Mouse (Mus musculus) MEL (cell line): Measurements from ENCODE around the gene Spata17. TPM values are rescaled to one million over a fixed set of nuclear protein-coding genes. Genes with fewer than 3 reads are reported as not detected.

Experiments
- DNase-seq: peaks from one replicate; pipeline ENCODE4 v3.0.0; 2011; ENCODE audit warnings: low read depth, low spot score
- H3K27ac ChIP-seq: 2 replicates; pipeline ENCODE4 v1.5.1; 2012; ENCODE audit warnings: low read depth, mild to moderate bottlenecking, control low read depth, low read length, moderate library complexity; ENCODE audit not compliant: control insufficient read depth
- H3K27me3 ChIP-seq, 2 experiments: fragments of 150-350 bp in 1 of 2; sonication (generic) in 1 of 2; 2 replicates each; pipeline ENCODE4 v1.6.1; 2012; ENCODE audit warnings: low read length in 2 of 2, mild to moderate bottlenecking in 2 of 2, improper control_type of control experiment in 1 of 2, moderate library complexity in 1 of 2; ENCODE audit not compliant: insufficient read depth in 2 of 2, control insufficient read depth in 1 of 2
- H3K36me3 ChIP-seq, 2 experiments: 2 replicates each; pipeline ENCODE4 v1.6.1; 2012 to 2014; ENCODE audit warnings: low read length in 2 of 2, improper control_type of control experiment in 1 of 2, inconsistent platforms in 1 of 2, mild to moderate bottlenecking in 1 of 2; ENCODE audit not compliant: insufficient read depth in 2 of 2, control insufficient read depth in 1 of 2
- H3K4me1 ChIP-seq, 2 experiments: fragments of 150-350 bp in 1 of 2; sonication (generic) in 1 of 2; 2 replicates each; pipeline ENCODE4 v1.6.1; 2012; ENCODE audit warnings: low read length in 2 of 2, improper control_type of control experiment in 1 of 2, mild to moderate bottlenecking in 1 of 2; ENCODE audit not compliant: insufficient read depth in 2 of 2, control insufficient read depth in 1 of 2
- H3K4me3 ChIP-seq, 2 experiments: fragments of 150-350 bp in 1 of 2; sonication (generic) in 1 of 2; 2 replicates each; pipeline ENCODE4 v1.5.1; 2012; ENCODE audit warnings: low read depth in 2 of 2, low read length in 2 of 2, mild to moderate bottlenecking in 2 of 2, moderate library complexity in 2 of 2, control low read depth in 1 of 2, improper control_type of control experiment in 1 of 2; ENCODE audit not compliant: control insufficient read depth in 1 of 2, insufficient read depth in 1 of 2
- H3K79me2 ChIP-seq: 2 replicates; pipeline ENCODE4 v1.6.1; 2012; ENCODE audit warnings: mild to moderate bottlenecking, low read length, moderate library complexity; ENCODE audit not compliant: control insufficient read depth, poor library complexity, insufficient read depth
- H3K9ac ChIP-seq: 2 replicates; pipeline ENCODE4 v1.6.1; 2012; ENCODE audit warnings: low read depth, mild to moderate bottlenecking, control low read depth, low read length, moderate library complexity; ENCODE audit not compliant: control insufficient read depth, poor library complexity, severe bottlenecking
- H3K9me3 ChIP-seq: fragments of 150-350 bp; sonication (generic); replicated peaks from 2 replicates; pipeline ENCODE4 v1.6.1; 2012; ENCODE audit warnings: mild to moderate bottlenecking, low read length, improper control_type of control experiment, moderate library complexity; ENCODE audit not compliant: insufficient read depth
- BHLHE40 ChIP-seq: IDR thresholded peaks from 2 replicates; pipeline ENCODE4 v1.6.1; 2012; ENCODE audit warnings: low read depth, mild to moderate bottlenecking, inconsistent platforms, low read length, improper control_type of control experiment, borderline replicate concordance
- CHD1 ChIP-seq: IDR thresholded peaks from 2 replicates; pipeline ENCODE4 v1.6.1; 2012; ENCODE audit warnings: low read depth, mild to moderate bottlenecking, inconsistent platforms, low read length, improper control_type of control experiment
- CHD2 ChIP-seq: IDR thresholded peaks from 2 replicates; pipeline ENCODE4 v1.6.1; 2011; ENCODE audit warnings: low read length, improper control_type of control experiment
- CTCF ChIP-seq, 3 experiments: IDR thresholded peaks in 2 of 3; conservative IDR thresholded peaks in 1 of 3; 2 replicates each; pipeline ENCODE4 v1.5.1; 2011 to 2012; ENCODE audit warnings: low read length in 3 of 3, low read depth in 2 of 3, mild to moderate bottlenecking in 2 of 3, improper control_type of control experiment in 1 of 3, inconsistent platforms in 1 of 3, mixed read lengths in 1 of 3, moderate library complexity in 1 of 3; ENCODE audit not compliant: control insufficient read depth in 1 of 3, insufficient read depth in 1 of 3, poor library complexity in 1 of 3, severe bottlenecking in 1 of 3
- ELF1 ChIP-seq: IDR thresholded peaks from 2 replicates; pipeline ENCODE4 v1.6.1; 2014; ENCODE audit warnings: low read depth, mild to moderate bottlenecking, inconsistent platforms, low read length, improper control_type of control experiment, moderate library complexity
- ETS1 ChIP-seq: IDR thresholded peaks from 2 replicates; pipeline ENCODE4 v1.6.1; 2012; ENCODE audit warnings: low read depth, mild to moderate bottlenecking, inconsistent platforms, low read length, improper control_type of control experiment, moderate library complexity
- GABPA ChIP-seq: IDR thresholded peaks from 2 replicates; pipeline ENCODE4 v1.6.1; 2012; ENCODE audit warnings: low read depth, mild to moderate bottlenecking, inconsistent platforms, low read length, improper control_type of control experiment, moderate library complexity
- GATA1 ChIP-seq: IDR thresholded peaks from 2 replicates; pipeline ENCODE4 v1.6.1; 2011; ENCODE audit warnings: low read depth, low read length, improper control_type of control experiment
- KAT2A ChIP-seq: conservative IDR thresholded peaks from 2 replicates; pipeline ENCODE4 v1.6.1; 2012; ENCODE audit warnings: low read depth, low read length, improper control_type of control experiment, inconsistent platforms
- MAFK ChIP-seq: IDR thresholded peaks from 2 replicates; pipeline ENCODE4 v1.6.1; 2011; ENCODE audit warnings: low read depth, mild to moderate bottlenecking, low read length, improper control_type of control experiment, borderline replicate concordance
- MEF2A ChIP-seq: IDR thresholded peaks from 2 replicates; pipeline ENCODE4 v1.6.1; 2014; ENCODE audit warnings: low read depth, mild to moderate bottlenecking, inconsistent platforms, low read length, improper control_type of control experiment; ENCODE audit not compliant: poor library complexity, insufficient replicate concordance, severe bottlenecking; ENCODE audit errors: extremely low read depth
- MYB ChIP-seq: IDR thresholded peaks from 2 replicates; pipeline ENCODE4 v1.6.1; 2011; ENCODE audit warnings: mild to moderate bottlenecking, low read depth, low read length, improper control_type of control experiment
- MYC ChIP-seq: IDR thresholded peaks from 2 replicates; pipeline ENCODE4 v1.6.1; 2011; ENCODE audit warnings: low read depth, mild to moderate bottlenecking, low read length, improper control_type of control experiment, moderate library complexity
- NELFE ChIP-seq: IDR thresholded peaks from 2 replicates; pipeline ENCODE4 v1.6.1; 2011; ENCODE audit warnings: low read depth, low read length, improper control_type of control experiment
- NRF1 ChIP-seq: IDR thresholded peaks from 2 replicates; pipeline ENCODE4 v1.6.1; 2014; ENCODE audit warnings: low read depth, mild to moderate bottlenecking, inconsistent platforms, low read length, improper control_type of control experiment, moderate library complexity; ENCODE audit not compliant: poor library complexity, insufficient read depth, severe bottlenecking
- POLR2A ChIP-seq, 2 experiments: IDR thresholded peaks; 2 replicates each; pipeline ENCODE4 v1.6.1; 2011 to 2012; ENCODE audit warnings: low read length in 2 of 2, mild to moderate bottlenecking in 2 of 2, control low read depth in 1 of 2, improper control_type of control experiment in 1 of 2, low read depth in 1 of 2, moderate library complexity in 1 of 2; ENCODE audit not compliant: control insufficient read depth in 1 of 2, insufficient read depth in 1 of 2, poor library complexity in 1 of 2
- POLR2AphosphoS2 ChIP-seq: IDR thresholded peaks from 2 replicates; pipeline ENCODE4 v1.6.1; 2011; ENCODE audit warnings: low read length, improper control_type of control experiment
- POLR2AphosphoS5 ChIP-seq: IDR thresholded peaks from 2 replicates; pipeline ENCODE4 v1.6.1; 2012; ENCODE audit warnings: low read depth, borderline replicate concordance, mild to moderate bottlenecking, inconsistent platforms, low read length, moderate library complexity, mixed read lengths
- RAD21 ChIP-seq: IDR thresholded peaks from 2 replicates; pipeline ENCODE4 v1.6.1; 2011; ENCODE audit warnings: mild to moderate bottlenecking, low read depth, low read length, improper control_type of control experiment
- RCOR1 ChIP-seq: IDR thresholded peaks from 2 replicates; pipeline ENCODE4 v1.6.1; 2012; ENCODE audit warnings: low read depth, mild to moderate bottlenecking, inconsistent platforms, low read length, improper control_type of control experiment
- SIN3A ChIP-seq: IDR thresholded peaks from 2 replicates; pipeline ENCODE4 v1.6.1; 2012; ENCODE audit warnings: low read length, improper control_type of control experiment, inconsistent platforms
- SMC3 ChIP-seq: IDR thresholded peaks from 2 replicates; pipeline ENCODE4 v1.6.1; 2011; ENCODE audit warnings: low read depth, low read length, improper control_type of control experiment
- TAL1 ChIP-seq: IDR thresholded peaks from 2 replicates; pipeline ENCODE4 v1.6.1; 2012; ENCODE audit warnings: mild to moderate bottlenecking, inconsistent platforms, low read length, moderate library complexity, mixed read lengths
- TBP ChIP-seq: IDR thresholded peaks from 2 replicates; pipeline ENCODE4 v1.8.0; 2011; ENCODE audit warnings: low read depth, low read length, improper control_type of control experiment
- TCF12 ChIP-seq: IDR thresholded peaks from 2 replicates; pipeline ENCODE4 v1.6.1; 2014; ENCODE audit warnings: low read depth, mild to moderate bottlenecking, inconsistent platforms, low read length, improper control_type of control experiment, moderate library complexity
- UBTF ChIP-seq: IDR thresholded peaks from 2 replicates; pipeline ENCODE4 v1.6.1; 2012; ENCODE audit warnings: low read depth, mild to moderate bottlenecking, inconsistent platforms, low read length, improper control_type of control experiment, moderate library complexity, borderline replicate concordance; ENCODE audit not compliant: insufficient read depth
- USF1 ChIP-seq: IDR thresholded peaks from 2 replicates; pipeline ENCODE4 v1.6.1; 2014; ENCODE audit warnings: low read depth, mild to moderate bottlenecking, inconsistent platforms, low read length, improper control_type of control experiment, moderate library complexity
- ZC3H11A ChIP-seq: IDR thresholded peaks from 2 replicates; pipeline ENCODE4 v1.6.1; 2012; ENCODE audit warnings: low read depth, mild to moderate bottlenecking, inconsistent platforms, low read length, improper control_type of control experiment
- ZKSCAN1 ChIP-seq: IDR thresholded peaks from 2 replicates; pipeline ENCODE4 v1.6.1; 2012; ENCODE audit warnings: low read depth, mild to moderate bottlenecking, inconsistent platforms, low read length, improper control_type of control experiment, moderate library complexity
- ZMIZ1 ChIP-seq: IDR thresholded peaks from 2 replicates; pipeline ENCODE4 v1.6.1; 2012; ENCODE audit warnings: low read depth, mild to moderate bottlenecking, inconsistent platforms, low read length, improper control_type of control experiment, moderate library complexity
- polyA plus RNA-seq, 2 experiments: library from polyadenylated mRNA; stranded (reverse) in 1 of 2; unstranded in 1 of 2; fragments of >175 nt in 1 of 2; fragments of >200 nt in 1 of 2; gene quantifications; 2 replicates each; pipeline versions ENCODE4 v1.2.1 to v1.2.4; 2012; ENCODE audit warnings: low replicate concordance in 2 of 2, low read depth in 1 of 2; ENCODE audit not compliant: insufficient read length in 2 of 2, insufficient read depth in 1 of 2, missing spikeins in 1 of 2
- total RNA-seq: library from RNA; depleted of rRNA; stranded (reverse); fragments of 300-350 nt; gene quantifications from 2 replicates; pipeline ENCODE4 v1.2.3, GENCODE M21; 2012

The Spata17 gene
- total and polyA plus RNA-seq, 3 experiments = 0.13 TPM; not detected in 2

GRCm38 (mm10) chr1:187232996-187233615, 17.8 kb upstream of the Spata17 start:
- Histone ChIP-seq H3K79me2 (peaks cover 2% of the 10 kb centered on the region; the same call in 1 of the 2 replicates), H3K36me3 (peaks cover 5% of the 10 kb centered on the region in 2 experiments), H3K27ac (no peak overlapping the region), H3K27me3 (no peaks in the 10 kb centered on the region), H3K9ac (no peak overlapping the region), H3K9me3 (no peaks in the 10 kb centered on the region), H3K4me3 (no peak overlapping the region), H3K4me1 (no peaks in the 10 kb centered on the region)
- no peak for DNase-seq
- TF ChIP-seq CHD1 = no peak
- no peak for TF ChIP-seq GATA1
- no peak for TF ChIP-seq BHLHE40
- TF ChIP-seq POLR2A (IDR thresholded peaks at IDR 0.05; ENCODE audit: control insufficient read depth in 1 of 2, insufficient read depth in 1 of 2, low read depth in 1 of 2, low read length in 2 of 2, poor library complexity in 1 of 2) = no peak
- no peak for TF ChIP-seq NRF1
- no peak for TF ChIP-seq ZKSCAN1
- no peak for TF ChIP-seq SMC3
- TF ChIP-seq CHD2 = no peak
- TF ChIP-seq SIN3A = no peak
- no peak for TF ChIP-seq ZMIZ1
- TF ChIP-seq CTCF (IDR thresholded peaks at IDR 0.05 in 2 of 3, conservative IDR thresholded peaks at IDR 0.05 in 1 of 3; ENCODE audit: control insufficient read depth in 1 of 3, insufficient read depth in 1 of 3, low read depth in 2 of 3, low read length in 3 of 3, poor library complexity in 1 of 3, severe bottlenecking in 1 of 3) = no peak
- no peak for TF ChIP-seq MYB
- no peak for TF ChIP-seq TCF12
- no peak for TF ChIP-seq MYC
- TF ChIP-seq MAFK = no peak
- TF ChIP-seq NELFE = no peak

GRCm38 (mm10) chr1:187232196-187232955, 17.1 kb upstream of the Spata17 start:
- Histone ChIP-seq H3K4me1 (no peaks in the 10 kb centered on the region), H3K9ac (no peak overlapping the region), H3K27me3 (no peaks in the 10 kb centered on the region), H3K27ac (no peak overlapping the region), H3K4me3 (no peak overlapping the region), H3K79me2 (peaks cover 6% of the 10 kb centered on the region; the same call in 1 of the 2 replicates), H3K9me3 (no peaks in the 10 kb centered on the region), H3K36me3 (peaks cover 5 to 7% of the 10 kb centered on the region in 2 experiments)
- DNase-seq = no peak
- TF ChIP-seq UBTF = no peak
- TF ChIP-seq ETS1 = no peak
- TF ChIP-seq POLR2AphosphoS5 = no peak
- TF ChIP-seq ZMIZ1 = no peak
- no peak for TF ChIP-seq GABPA
- TF ChIP-seq POLR2AphosphoS2 = no peak
- no peak for TF ChIP-seq TBP
- TF ChIP-seq MYC = no peak
- TF ChIP-seq USF1 = no peak
- TF ChIP-seq KAT2A = no peak
- no peak for TF ChIP-seq RAD21
- no peak for TF ChIP-seq ELF1
- TF ChIP-seq RCOR1 = no peak
- TF ChIP-seq TAL1 = no peak
- no peak for TF ChIP-seq ZC3H11A
- no peak for TF ChIP-seq MEF2A
- no peak for TF ChIP-seq NRF1
- no peak for TF ChIP-seq ZKSCAN1
- TF ChIP-seq TCF12 = no peak
